Mouse (Mus musculus) hindbrain, embryonic 15.5 days (tissue): Measurements from ENCODE around the gene Sash1. TPM values are rescaled to one million over a fixed set of nuclear protein-coding genes. Genes with fewer than 3 reads are reported as not detected.
"Not testable (repeated sequence)": the region's sequence is repeated elsewhere in the genome, so short reads cannot be mapped to it uniquely, and the experiment has no call there.

ENCODE experiments used
- ATAC-seq: fragments of 200-750 bp; cut with Nextera tagmentation; 2 replicates; pipeline ENCODE4 v1.8.0; 2017; ENCODE audit warnings: low read depth, moderate number of reproducible peaks, moderate TSS enrichment; ENCODE audit not compliant: low FRiP score
- H3K27ac ChIP-seq: fragments of 300-500 bp; sonication (generic); replicated peaks from 2 replicates; pipeline ENCODE4 v1.5.1; 2015; ENCODE audit warnings: mild to moderate bottlenecking, inconsistent platforms
- H3K27me3 ChIP-seq: fragments of 300-500 bp; sonication (generic); 2 replicates; pipeline ENCODE4 v1.6.1; 2015; ENCODE audit warnings: control low read depth, inconsistent platforms
- H3K36me3 ChIP-seq: fragments of 300-500 bp; sonication (generic); 2 replicates; pipeline ENCODE4 v1.6.1; 2015; ENCODE audit warnings: control low read depth, inconsistent platforms
- H3K4me1 ChIP-seq: fragments of 300-500 bp; sonication (generic); replicated peaks from 2 replicates; pipeline ENCODE4 v1.6.1; 2015; ENCODE audit warnings: control low read depth, inconsistent platforms
- H3K4me2 ChIP-seq: fragments of 300-500 bp; sonication (generic); 2 replicates; pipeline ENCODE4 v1.6.1; 2015; ENCODE audit warnings: moderate library complexity, mild to moderate bottlenecking, inconsistent platforms
- H3K4me3 ChIP-seq: fragments of 300-500 bp; sonication (generic); 2 replicates; pipeline ENCODE4 v1.5.1; 2015; ENCODE audit warnings: mild to moderate bottlenecking, inconsistent platforms
- H3K9ac ChIP-seq: fragments of 300-500 bp; sonication (generic); 2 replicates; pipeline ENCODE4 v1.6.1; 2015; ENCODE audit warnings: inconsistent platforms
- H3K9me3 ChIP-seq: fragments of 300-500 bp; sonication (generic); 2 replicates; pipeline ENCODE4 v1.6.1; 2016; ENCODE audit warnings: control low read depth, inconsistent platforms
- WGBS: fragments of 180-500 bp; shearing (Covaris S2); methylation state at CpG from one replicate; pipeline ENCODE4 v1.1.7; 2015; 5-methylcytosine and 5-hydroxymethylcytosine counted together
- polyA plus RNA-seq: library from polyadenylated mRNA; unstranded; fragments of >200 nt; fragmentation: Nextera tagmentation; extraction: Ambion mirVana; gene quantifications from 2 replicates; pipeline ENCODE4 v1.2.1, GENCODE M21; 2015

Gene Sash1
- polyA plus RNA-seq, 1 experiment from 2014 or later = 3.1 TPM

GRCm38 (mm10) chr10:8742872-8743271 lies 143.0 kb downstream of the Sash1 start:
- 38% methylated on average over 2 of the region's 2 CpGs for WGBS
- no peak overlapping the region for H3K9ac ChIP-seq
- peaks cover 6% of the 10 kb centered on the region; the same call in 1 of the 2 replicates for H3K4me1 ChIP-seq
- no peak overlapping the region for H3K4me3 ChIP-seq
- H3K4me2 ChIP-seq = no peak overlapping the region
- no peaks in the 10 kb centered on the region for H3K27me3 ChIP-seq
- H3K36me3 ChIP-seq = 0 out of 2 replicates have a peak, but pooled peaks cover 15% of the 10 kb centered on the region
- H3K9me3 ChIP-seq = no peaks in the 10 kb centered on the region
- H3K27ac ChIP-seq = no peak overlapping the region
- ATAC-seq = 0 out of 2 replicates have a peak, but pooled peaks have one; percentile 55

GRCm38 (mm10) chr10:8741505-8741904 lies 144.4 kb downstream of the Sash1 start:
- 96% methylated on average over 9 of the region's 9 CpGs for WGBS
- 0 out of 2 replicates have a peak, but pooled peaks cover 15% of the 10 kb centered on the region for H3K36me3 ChIP-seq
- H3K27me3 ChIP-seq = no peaks in the 10 kb centered on the region
- H3K4me3 ChIP-seq = no peak overlapping the region
- H3K4me1 ChIP-seq = no peaks in the 10 kb centered on the region
- H3K4me2 ChIP-seq = no peak overlapping the region
- no peak overlapping the region for H3K9ac ChIP-seq
- no peaks in the 10 kb centered on the region for H3K9me3 ChIP-seq
- ATAC-seq = no peak
- H3K27ac ChIP-seq = no peak overlapping the region

- Histone ChIP-seq H3K9ac (no peak overlapping the region), H3K9me3 (no peaks in the 10 kb centered on the region), H3K4me2 (no peak overlapping the region), H3K27me3 (no peaks in the 10 kb centered on the region), H3K4me3 (no peak overlapping the region), H3K36me3 (0 out of 2 replicates have a peak, but pooled peaks cover 15% of the 10 kb centered on the region), H3K4me1 (no peaks in the 10 kb centered on the region), H3K27ac (no peak overlapping the region)
- 93% methylated on average over 5 of the region's 5 CpGs for WGBS
- ATAC-seq = no peak
These were observed 145.1 kb downstream of the Sash1 start for GRCm38 (mm10) chr10:8740797-8741196.

GRCm38 (mm10) chr10:8729387-8730337 lies 156.2 kb downstream of the Sash1 start:
- H3K4me1 ChIP-seq = no peaks in the 10 kb centered on the region
- WGBS = 89% methylated on average over 34 of the region's 34 CpGs
- ATAC-seq = peak; percentile 53
- H3K4me3 ChIP-seq = no peak overlapping the region
- H3K27ac ChIP-seq = no peak overlapping the region
- H3K4me2 ChIP-seq = no peak overlapping the region
- H3K36me3 ChIP-seq = peaks cover 16% of the 10 kb centered on the region
- no peaks in the 10 kb centered on the region for H3K27me3 ChIP-seq
- no peak overlapping the region for H3K9ac ChIP-seq
- H3K9me3 ChIP-seq = no peaks in the 10 kb centered on the region

GRCm38 (mm10) chr10:8719345-8719744 lies 166.5 kb downstream of the Sash1 start:
- WGBS = 50% methylated on average over 13 of the region's 13 CpGs

GRCm38 (mm10) chr10:8718831-8719230 lies 167.0 kb downstream of the Sash1 start:
- no peak overlapping the region for H3K9ac ChIP-seq
- no peaks in the 10 kb centered on the region for H3K4me1 ChIP-seq
- WGBS = 66% methylated on average over 7 of the region's 7 CpGs
- no peak overlapping the region for H3K4me2 ChIP-seq
- ATAC-seq = no peak
- no peak overlapping the region for H3K27ac ChIP-seq
- H3K4me3 ChIP-seq = no peak overlapping the region
- H3K27me3 ChIP-seq = no peaks in the 10 kb centered on the region
- H3K36me3 ChIP-seq = no peaks in the 10 kb centered on the region
- no peaks in the 10 kb centered on the region for H3K9me3 ChIP-seq

More at GRCm38 (mm10) chr10:8719345-8719744, 166.5 kb downstream of the Sash1 start:
- H3K27ac ChIP-seq = no peak overlapping the region
- H3K9ac ChIP-seq = no peak overlapping the region
- no peak overlapping the region for H3K4me2 ChIP-seq
- H3K27me3 ChIP-seq = no peaks in the 10 kb centered on the region
- no peak overlapping the region for H3K4me3 ChIP-seq
- no peaks in the 10 kb centered on the region for H3K36me3 ChIP-seq
- no peaks in the 10 kb centered on the region for H3K9me3 ChIP-seq
- ATAC-seq = peak; percentile 39; the same call in 1 of the 2 replicates
- H3K4me1 ChIP-seq = no peaks in the 10 kb centered on the region

- H3K4me1 ChIP-seq = no peaks in the 10 kb centered on the region
- ATAC-seq = no peak
- 77% methylated on average over 5 of the region's 5 CpGs for WGBS
These were observed 168.7 kb downstream of the Sash1 start for GRCm38 (mm10) chr10:8717171-8717570.

GRCm38 (mm10) chr10:8715679-8716284 lies 170.1 kb downstream of the Sash1 start:
- Histone ChIP-seq H3K36me3 (no peaks in the 10 kb centered on the region), H3K4me1 (no peaks in the 10 kb centered on the region), H3K9ac (no peak overlapping the region), H3K27me3 (no peaks in the 10 kb centered on the region), H3K4me2 (no peak overlapping the region), H3K27ac (no peak overlapping the region), H3K9me3 (no peaks in the 10 kb centered on the region), H3K4me3 (no peak overlapping the region)
- ATAC-seq = peak; percentile 77; the same call in 1 of the 2 replicates
- WGBS = 19% methylated on average over 12 of the region's 12 CpGs

More at GRCm38 (mm10) chr10:8717171-8717570, 168.7 kb downstream of the Sash1 start:
- no peak overlapping the region for H3K4me3 ChIP-seq
- no peaks in the 10 kb centered on the region for H3K27me3 ChIP-seq
- H3K27ac ChIP-seq = no peak overlapping the region
- H3K9me3 ChIP-seq = no peaks in the 10 kb centered on the region
- no peak overlapping the region for H3K9ac ChIP-seq
- no peak overlapping the region for H3K4me2 ChIP-seq
- H3K36me3 ChIP-seq = no peaks in the 10 kb centered on the region

- H3K9me3 ChIP-seq, H3K4me1 ChIP-seq, ATAC-seq, H3K36me3 ChIP-seq, H3K4me3 ChIP-seq, H3K4me2 ChIP-seq, H3K27me3 ChIP-seq, H3K27ac ChIP-seq, H3K9ac ChIP-seq: not testable (repeated sequence)
- WGBS = 100% methylated on average over 1 of the region's 1 CpGs
These were observed 189.2 kb downstream of the Sash1 start for GRCm38 (mm10) chr10:8696636-8697035.

GRCm38 (mm10) chr10:8693996-8694500 lies 191.8 kb downstream of the Sash1 start:
- Histone ChIP-seq H3K27me3 (no peaks in the 10 kb centered on the region), H3K4me2 (no peak overlapping the region), H3K9ac (no peak overlapping the region), H3K9me3 (no peaks in the 10 kb centered on the region), H3K36me3 (no peaks in the 10 kb centered on the region), H3K4me1 (no peaks in the 10 kb centered on the region), H3K27ac (no peak overlapping the region), H3K4me3 (no peak overlapping the region)
- ATAC-seq = no peak
- WGBS = 88% methylated on average over 7 of the region's 7 CpGs

- Histone ChIP-seq H3K36me3 (no peaks in the 10 kb centered on the region), H3K4me1 (no peaks in the 10 kb centered on the region), H3K27me3 (no peaks in the 10 kb centered on the region), H3K4me3 (no peak overlapping the region), H3K4me2 (no peak overlapping the region), H3K27ac (no peak overlapping the region), H3K9ac (no peak overlapping the region), H3K9me3 (no peaks in the 10 kb centered on the region)
- 85% methylated on average over 4 of the region's 4 CpGs for WGBS
- ATAC-seq = no peak
These were observed 192.3 kb downstream of the Sash1 start for GRCm38 (mm10) chr10:8693561-8693960.

GRCm38 (mm10) chr10:8692531-8692930 lies 193.3 kb downstream of the Sash1 start:
- WGBS = 97% methylated on average over 2 of the region's 2 CpGs
- no peak overlapping the region for H3K4me2 ChIP-seq
- H3K4me1 ChIP-seq = no peaks in the 10 kb centered on the region
- H3K27me3 ChIP-seq = no peaks in the 10 kb centered on the region
- no peak for ATAC-seq
- no peak overlapping the region for H3K9ac ChIP-seq
- H3K9me3 ChIP-seq = no peaks in the 10 kb centered on the region
- H3K36me3 ChIP-seq = no peaks in the 10 kb centered on the region
- H3K4me3 ChIP-seq = no peak overlapping the region
- H3K27ac ChIP-seq = no peak overlapping the region
